Mouse (Mus musculus): ENCODE measurements around the gene Trpv5.

DNA sequence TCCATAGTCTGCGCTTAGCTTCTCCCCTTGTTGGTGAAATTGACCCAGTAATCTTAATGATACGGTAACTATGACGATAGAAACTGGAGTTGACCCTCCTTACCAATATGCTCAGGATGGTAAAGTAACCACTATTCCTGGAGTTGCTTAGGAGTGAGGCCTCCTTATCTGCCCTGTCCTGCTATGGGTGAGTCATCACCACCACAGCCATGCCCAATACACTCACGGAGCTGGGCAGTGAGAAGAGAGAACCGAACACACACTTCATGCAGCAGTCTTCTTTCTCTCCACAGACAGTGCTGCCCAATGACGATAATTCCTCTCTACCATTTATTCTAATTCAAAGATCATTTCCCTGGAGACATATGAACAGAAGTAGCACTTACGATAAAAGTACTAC lies 25.7 kb upstream of the Trpv5 start:
- TF ChIP-seq CTCF (IDR thresholded peaks at IDR 0.05; ENCODE audit: control insufficient read depth, insufficient read depth, insufficient replicate concordance, low read depth, low read length) (no peak), POLR2A (IDR thresholded peaks at IDR 0.05; ENCODE audit: control insufficient read depth, low read depth, low read length) (no peak)

Data from testis, adult 2 months (tissue).